ENCODE assay signal across 31 mouse cellular contexts in the genomic region with DNA sequence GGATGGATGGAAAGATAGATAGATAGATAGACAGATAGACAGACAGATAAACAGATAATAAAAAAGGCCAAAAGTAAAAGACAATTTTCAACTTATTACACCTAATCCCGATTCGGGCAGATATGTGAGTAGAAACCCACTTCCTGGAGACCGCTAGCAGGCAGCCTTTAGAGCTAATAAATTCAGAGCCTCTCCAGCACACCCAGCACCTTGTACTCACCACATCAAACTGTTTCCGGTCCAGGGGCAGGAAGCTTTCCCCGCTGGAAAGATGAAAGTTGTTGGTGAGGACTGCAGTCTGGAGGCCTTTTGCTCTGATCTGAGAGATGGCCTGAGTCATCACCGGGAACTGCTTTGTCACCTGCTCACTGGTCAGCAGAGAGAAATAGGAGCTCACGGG. TPM values are rescaled to one million over a fixed set of nuclear protein-coding genes. Genes with fewer than 3 reads are reported as not detected.
A peak's percentile ranks its signal among the peaks of the same experiment; 100 is the strongest.
DNase-seq lines count a peak whose midpoint lies in the region; ATAC-seq lines count a peak whose summit lies in the region.
"Had no signal": no experiment of that assay in that cellular context is flagged by ENCODE, and none has a peak within 500 bp of the region (broad histone marks: within the 10 kb centered on the region; RNA-seq: fewer than 3 reads in every experiment).

No protein-coding gene starts in this region.

- H3K4me2 ChIP-seq in limb, embryonic 11.5 days (ENCODE audit: low read depth, severe bottlenecking), result no peak overlapping the region
- H3K4me2 ChIP-seq: embryonic facial prominence, embryonic 13.5 days; heart, embryonic 13.5 days; limb, embryonic 15.5 days; liver, embryonic 13.5 days had no signal

- WGBS in limb, embryonic 11.5 days, result 57% methylated on average over 7 of the region's 7 CpGs
- WGBS in limb, embryonic 10.5 days, result 59% methylated on average over 7 of the region's 7 CpGs

- H3K9ac ChIP-seq in limb, embryonic 11.5 days (ENCODE audit: low read length), result no peak overlapping the region
- H3K9ac ChIP-seq: embryonic facial prominence, embryonic 13.5 days; heart, embryonic 13.5 days; limb, embryonic 15.5 days; liver, embryonic 13.5 days had no signal

- H3K4me3 ChIP-seq in limb, embryonic 11.5 days (ENCODE audit: low read depth, low read length), result no peak overlapping the region
- H3K4me3 ChIP-seq in limb, embryonic 10.5 days, result no peak overlapping the region
- H3K4me3 ChIP-seq: embryonic facial prominence, embryonic 13.5 days; erythroblast, embryonic 14.5 days; heart, embryonic 13.5 days; hindbrain, embryonic 10.5 days; left cerebral cortex, adult 2 months; limb, embryonic 15.5 days; liver, embryonic 13.5 days had no signal

- no peaks in the 10 kb centered on the region for H3K9me3 ChIP-seq in limb, embryonic 11.5 days (ENCODE audit: control insufficient read depth, low read length)
- no peaks in the 10 kb centered on the region for H3K9me3 ChIP-seq in limb, embryonic 10.5 days (replicated peaks)
- H3K9me3 ChIP-seq: embryonic facial prominence, embryonic 13.5 days; heart, embryonic 13.5 days; hindbrain, embryonic 10.5 days; limb, embryonic 15.5 days; liver, embryonic 13.5 days had no signal

- DNase-seq in adrenal gland, adult 2 months, result peak; percentile 29
- DNase-seq in adrenal gland, postnatal 10 days, result no peak
- peak; percentile 26 for DNase-seq in limb, embryonic 11.5 days (ENCODE audit: low spot score)
- no peak for DNase-seq in limb, embryonic 10.5 days (ENCODE audit: low spot score)
- DNase-seq in embryo, embryonic 10.5 days (ENCODE audit: low spot score), result no peak
- DNase-seq in ovary, postnatal 36 days (ENCODE audit: low spot score), result no peak
- DNase-seq: cerebellum, adult 11-12 months; cerebellum, adult 9-11 months; heart, postnatal 10 days; kidney, postnatal 25 days; liver, embryonic 13.5 days; lung, adult 18-20 months; lung, postnatal 4 days; midbrain, embryonic 14.5 days; right cerebral cortex, adult 18-20 months; spleen, adult 18-20 months; thymus, adult 18-20 months; thymus, postnatal 25 days had no signal

- H3K27me3 ChIP-seq in limb, embryonic 11.5 days (ENCODE audit: control insufficient read depth, insufficient read depth, low read length), result no peaks in the 10 kb centered on the region
- no peaks in the 10 kb centered on the region for H3K27me3 ChIP-seq in limb, embryonic 10.5 days (ENCODE audit: low read depth, poor library complexity, severe bottlenecking)
- H3K27me3 ChIP-seq: embryonic facial prominence, embryonic 13.5 days; heart, embryonic 13.5 days; limb, embryonic 15.5 days; liver, embryonic 13.5 days had no signal

- H3K27ac ChIP-seq in limb, embryonic 11.5 days (replicated peaks; ENCODE audit: low read depth, low read length), result no peak overlapping the region
- H3K27ac ChIP-seq in limb, embryonic 10.5 days, result no peak overlapping the region
- H3K27ac ChIP-seq: embryonic facial prominence, embryonic 13.5 days; heart, embryonic 13.5 days; hindbrain, embryonic 10.5 days; hindbrain, postnatal 0 days; left cerebral cortex, adult 2 months; limb, embryonic 15.5 days; liver, embryonic 13.5 days; stomach, postnatal 0 days had no signal

- H3K4me1 ChIP-seq in limb, embryonic 11.5 days (ENCODE audit: control insufficient read depth, insufficient read depth, low read length), result 0 out of 2 replicates have a peak, but pooled peaks cover 2% of the 10 kb centered on the region
- peaks cover 21% of the 10 kb centered on the region for H3K4me1 ChIP-seq in limb, embryonic 10.5 days
- H3K4me1 ChIP-seq: heart, embryonic 13.5 days; hindbrain, embryonic 10.5 days had no signal

- no peaks in the 10 kb centered on the region for H3K36me3 ChIP-seq in limb, embryonic 11.5 days (ENCODE audit: control insufficient read depth, insufficient read depth, low read length)
- no peaks in the 10 kb centered on the region for H3K36me3 ChIP-seq in limb, embryonic 10.5 days
- H3K36me3 ChIP-seq: heart, embryonic 13.5 days; hindbrain, embryonic 10.5 days; limb, embryonic 15.5 days; liver, embryonic 13.5 days had no signal

- no peak for ATAC-seq in limb, embryonic 11.5 days (ENCODE audit: insufficient number of reproducible peaks, low FRiP score, low TSS enrichment, low read depth)
- 0 out of 2 replicates have a peak, but pooled peaks have one; percentile 24 for ATAC-seq in erythroblast, adult 5-6 weeks (replicated peaks; ENCODE audit: low FRiP score, poor library complexity, severe bottlenecking)
- ATAC-seq: activated CD4-positive, CD25-positive, alpha-beta regulatory T cell, adult 4 months; forebrain, embryonic 16.5 days; hindbrain, postnatal 0 days; intestine, postnatal 0 days; lung, postnatal 0 days had no signal

RNA-seq across cellular contexts. Expression of gene Acad10, which starts 11.2 kb away (rescaled TPM):
- total RNA-seq in adrenal gland, adult 2 months (2021), result 10 to 100 TPM; 23.1 to 25.4 TPM
- polyA plus RNA-seq in adrenal gland, adult 2 months (2012; rRNA removed), result 9.8 and 10.0 TPM in 2 replicates
- 10 to 100 TPM; 38.6 to 43.6 TPM for total RNA-seq in adrenal gland, postnatal 10 days (2021)
- polyA plus RNA-seq in limb, embryonic 11.5 days (2014; fragmentation: Nextera tagmentation; extraction: Ambion mirVana), result 1.3 and 1.7 TPM in 2 replicates
- polyA plus RNA-seq in limb, embryonic 10.5 days (2016; fragmentation: Nextera tagmentation; extraction: Ambion mirVana), result 1.4 and 2.0 TPM in 2 replicates
- total RNA-seq in erythroblast, adult 5-6 weeks (2015; ENCODE audit: low replicate concordance), result 2.1 and 3.7 TPM in 2 replicates
- total RNA-seq in erythroblast, adult 5-6 weeks (2017; ENCODE audit: low replicate concordance), result 0.14 and 0.26 TPM in 2 replicates

RNA-seq across cellular contexts. Expression of gene Brap, which starts 11.2 kb away (rescaled TPM):
- total RNA-seq in adrenal gland, adult 2 months (2021), result 10 to 100 TPM; 52.4 to 60.5 TPM
- 14.7 and 17.0 TPM in 2 replicates for polyA plus RNA-seq in adrenal gland, adult 2 months (2012; rRNA removed)
- 10 to 100 TPM; 57.2 to 62.6 TPM for total RNA-seq in adrenal gland, postnatal 10 days (2021)
- polyA plus RNA-seq in limb, embryonic 11.5 days (2014; fragmentation: Nextera tagmentation; extraction: Ambion mirVana), result 37.1 and 42.7 TPM in 2 replicates
- polyA plus RNA-seq in limb, embryonic 10.5 days (2016; fragmentation: Nextera tagmentation; extraction: Ambion mirVana), result 38.8 and 45.7 TPM in 2 replicates
- total RNA-seq in erythroblast, adult 5-6 weeks (2015; ENCODE audit: low replicate concordance), result 30.4 and 45.1 TPM in 2 replicates
- total RNA-seq in erythroblast, adult 5-6 weeks (2017; ENCODE audit: low replicate concordance), result 67.0 and 88.8 TPM in 2 replicates

RNA-seq across cellular contexts. Expression of gene Acad12, which starts 30.4 kb away (rescaled TPM):
- 10 to 100 TPM; 19.4 to 23.5 TPM for total RNA-seq in adrenal gland, adult 2 months (2021)
- polyA plus RNA-seq in adrenal gland, adult 2 months (2012; rRNA removed), result 14.1 and 14.5 TPM in 2 replicates
- 10 to 100 TPM; 20.1 to 24.0 TPM for total RNA-seq in adrenal gland, postnatal 10 days (2021)
- 2.5 and 3.0 TPM in 2 replicates for polyA plus RNA-seq in limb, embryonic 11.5 days (2014; fragmentation: Nextera tagmentation; extraction: Ambion mirVana)
- 2.6 and 3.5 TPM in 2 replicates for polyA plus RNA-seq in limb, embryonic 10.5 days (2016; fragmentation: Nextera tagmentation; extraction: Ambion mirVana)
- total RNA-seq in erythroblast, adult 5-6 weeks (2015; ENCODE audit: low replicate concordance), result 1.9 and 3.1 TPM in 2 replicates
- total RNA-seq in erythroblast, adult 5-6 weeks (2017; ENCODE audit: low replicate concordance), result 0.14 and 0.51 TPM in 2 replicates

RNA-seq across cellular contexts. Expression of gene Aldh2, which starts 55.5 kb away (rescaled TPM):
- 1,000 to 10,000 TPM; 1,066 to 2,347 TPM for total RNA-seq in adrenal gland, adult 2 months (2021)
- 3,430 and 6,143 TPM in 2 replicates for polyA plus RNA-seq in adrenal gland, adult 2 months (2012; rRNA removed)
- 100 to 1,000 TPM; 712 to 837 TPM for total RNA-seq in adrenal gland, postnatal 10 days (2021)
- 80.1 and 111 TPM in 2 replicates for polyA plus RNA-seq in limb, embryonic 11.5 days (2014; fragmentation: Nextera tagmentation; extraction: Ambion mirVana)
- polyA plus RNA-seq in limb, embryonic 10.5 days (2016; fragmentation: Nextera tagmentation; extraction: Ambion mirVana), result 153 and 163 TPM in 2 replicates
- 28.2 and 58.1 TPM in 2 replicates for total RNA-seq in erythroblast, adult 5-6 weeks (2015; ENCODE audit: low replicate concordance)
- total RNA-seq in erythroblast, adult 5-6 weeks (2017; ENCODE audit: low replicate concordance), result 96.6 and 99.4 TPM in 2 replicates

Comparison
In these comparisons a context has a peak if more than half of its experiments do, and no peak if none do; other contexts are left out.
1. DNase-seq: peak in adrenal gland, adult 2 months (single experiment) and limb, embryonic 11.5 days (single experiment); none in adrenal gland, postnatal 10 days (single experiment), limb, embryonic 10.5 days (single experiment), embryo, embryonic 10.5 days (single experiment) and ovary, postnatal 36 days (single experiment).
2. RNA of gene Acad10, which starts 11.2 kb away (total RNA-seq): 38.6 to 43.6 TPM in adrenal gland, postnatal 10 days and 23.1 to 25.4 TPM in adrenal gland, adult 2 months; 0.14 to 3.7 TPM in erythroblast, adult 5-6 weeks; every median in the first group is over 4 times any median in the second.
3. RNA of gene Acad12, which starts 30.4 kb away (total RNA-seq): 20.1 to 24.0 TPM in adrenal gland, postnatal 10 days and 19.4 to 23.5 TPM in adrenal gland, adult 2 months; 0.14 to 3.1 TPM in erythroblast, adult 5-6 weeks; every median in the first group is over 4 times any median in the second.